Mouse (Mus musculus) liver, embryonic 16.5 days (tissue): ENCODE results near the gene Tpd52l1. TPM values are rescaled to one million over a fixed set of nuclear protein-coding genes. Genes with fewer than 3 reads are reported as not detected.
"Not testable (repeated sequence)": the region's sequence is repeated elsewhere in the genome, so short reads cannot be mapped to it uniquely, and the experiment has no call there.

Experiments
- ATAC-seq: fragments of 200-750 bp; cut with Nextera tagmentation; 2 replicates; pipeline ENCODE4 v1.8.0; 2017; ENCODE audit warnings: low read depth, mild to moderate bottlenecking, moderate number of reproducible peaks, moderate library complexity
- H3K27ac ChIP-seq: fragments of 300-500 bp; sonication (generic); 2 replicates; pipeline ENCODE4 v1.5.1; 2014; ENCODE audit warnings: mild to moderate bottlenecking, low read length
- H3K27me3 ChIP-seq: fragments of 300-500 bp; sonication (generic); 2 replicates; pipeline ENCODE4 v1.6.1; 2014; ENCODE audit warnings: low read depth, low read length, mixed read lengths; ENCODE audit not compliant: control insufficient read depth, insufficient read depth
- H3K36me3 ChIP-seq: fragments of 300-500 bp; sonication (generic); 2 replicates; pipeline ENCODE4 v1.6.1; 2014; ENCODE audit warnings: mild to moderate bottlenecking; ENCODE audit not compliant: control insufficient read depth, insufficient read depth
- H3K4me1 ChIP-seq: fragments of 300-500 bp; sonication (generic); 2 replicates; pipeline ENCODE4 v1.6.1; 2014; ENCODE audit warnings: low read depth, low read length, mixed read lengths; ENCODE audit not compliant: control insufficient read depth
- H3K4me2 ChIP-seq: fragments of 300-500 bp; sonication (generic); 2 replicates; pipeline ENCODE4 v1.6.1; 2014; ENCODE audit warnings: low read depth, low read length, mixed read lengths
- H3K4me3 ChIP-seq: fragments of 300-500 bp; sonication (generic); 2 replicates; pipeline ENCODE4 v1.5.1; 2014; ENCODE audit warnings: low read depth, mild to moderate bottlenecking, low read length
- H3K9ac ChIP-seq: fragments of 300-500 bp; sonication (generic); 2 replicates; pipeline ENCODE4 v1.6.1; 2014; ENCODE audit warnings: low read depth, low read length
- H3K9me3 ChIP-seq: fragments of 300-500 bp; sonication (generic); replicated peaks from 2 replicates; pipeline ENCODE4 v1.6.1; 2016; ENCODE audit warnings: low read length; ENCODE audit not compliant: control insufficient read depth
- WGBS: fragments of 180-500 bp; shearing (Covaris S2); extraction: QIAGEN DNeasy Blood & Tissue Kit; methylation state at CpG from one replicate; pipeline ENCODE4 v1.1.7; 2014; ENCODE audit not compliant: insufficient replicate concordance; 5-methylcytosine and 5-hydroxymethylcytosine counted together
- polyA plus RNA-seq: library from polyadenylated mRNA; unstranded; fragments of >200 nt; fragmentation: Nextera tagmentation; extraction: Ambion mirVana; gene quantifications from 2 replicates; pipeline ENCODE4 v1.2.1, GENCODE M21; 2015

Tpd52l1 gene
- polyA plus RNA-seq, 1 experiment from 2014 or later = 0.96 TPM

DNA sequence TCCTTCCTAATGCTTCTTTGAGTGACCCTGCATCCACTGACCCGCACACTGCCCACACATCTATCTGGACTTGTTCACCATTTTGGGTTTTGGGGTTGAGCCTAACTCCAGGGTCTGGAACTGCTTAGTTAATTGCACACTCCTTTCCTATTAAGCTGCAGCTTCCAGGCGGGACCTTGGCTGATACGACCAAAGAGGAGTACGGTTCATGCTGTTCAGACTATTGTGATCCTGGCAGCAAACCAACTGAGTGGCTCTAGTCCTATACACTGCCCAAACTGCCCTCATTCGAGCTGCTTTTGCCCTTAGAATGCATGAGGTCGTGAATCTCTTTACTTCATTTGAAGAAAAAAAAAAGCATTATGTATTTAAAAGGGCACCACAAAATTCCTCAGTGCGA lies 1.6 kb downstream of the Tpd52l1 start:
- H3K4me1 ChIP-seq = no peaks in the 10 kb centered on the region
- no peaks in the 10 kb centered on the region for H3K36me3 ChIP-seq
- no peak overlapping the region for H3K27ac ChIP-seq
- no peak overlapping the region for H3K4me2 ChIP-seq
- no peak for ATAC-seq
- no peaks in the 10 kb centered on the region for H3K9me3 ChIP-seq
- WGBS = 66% methylated on average over 7 of the region's 7 CpGs
- H3K9ac ChIP-seq = no peak overlapping the region
- peaks cover 4% of the 10 kb centered on the region; the same call in 1 of the 2 replicates for H3K27me3 ChIP-seq
- no peak overlapping the region for H3K4me3 ChIP-seq

DNA sequence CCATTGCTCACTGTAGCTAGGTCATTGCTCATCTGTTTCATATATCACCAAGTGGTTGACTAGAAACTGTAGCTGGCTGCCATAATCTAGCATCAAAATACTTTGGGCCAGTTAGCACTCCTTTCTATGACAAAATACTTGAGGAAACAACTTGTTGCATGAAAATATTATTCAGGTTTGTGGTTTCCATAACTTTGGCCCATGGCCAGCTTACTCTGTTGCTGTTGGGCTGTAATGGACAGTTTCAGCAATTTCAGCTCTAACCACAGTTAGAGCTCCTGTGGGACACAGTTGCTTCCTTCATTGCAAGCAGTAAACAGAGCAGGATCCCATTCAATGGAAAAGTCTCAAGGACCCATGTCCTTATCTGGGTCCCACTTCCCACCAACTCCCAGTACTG lies 4.3 kb downstream of the Tpd52l1 start:
- no peaks in the 10 kb centered on the region for H3K36me3 ChIP-seq

GRCm38 (mm10) chr10:31436047-31436446 lies 9.7 kb downstream of the Tpd52l1 start:
- Histone ChIP-seq H3K4me2 (no peak overlapping the region), H3K36me3 (no peaks in the 10 kb centered on the region), H3K4me1 (no peaks in the 10 kb centered on the region), H3K9me3 (no peaks in the 10 kb centered on the region), H3K27me3 (no peaks in the 10 kb centered on the region), H3K9ac (no peak overlapping the region), H3K4me3 (no peak overlapping the region), H3K27ac (no peak overlapping the region)
- no peak for ATAC-seq
- WGBS = 59% methylated on average over 4 of the region's 4 CpGs

More for the DNA sequence above, 4.3 kb downstream of the Tpd52l1 start:
- Histone ChIP-seq H3K4me3 (no peak overlapping the region), H3K4me2 (no peak overlapping the region), H3K9me3 (no peaks in the 10 kb centered on the region), H3K9ac (no peak overlapping the region), H3K27me3 (peaks cover 4% of the 10 kb centered on the region; the same call in 1 of the 2 replicates), H3K27ac (no peak overlapping the region), H3K4me1 (no peaks in the 10 kb centered on the region)
- no peak for ATAC-seq

DNA sequence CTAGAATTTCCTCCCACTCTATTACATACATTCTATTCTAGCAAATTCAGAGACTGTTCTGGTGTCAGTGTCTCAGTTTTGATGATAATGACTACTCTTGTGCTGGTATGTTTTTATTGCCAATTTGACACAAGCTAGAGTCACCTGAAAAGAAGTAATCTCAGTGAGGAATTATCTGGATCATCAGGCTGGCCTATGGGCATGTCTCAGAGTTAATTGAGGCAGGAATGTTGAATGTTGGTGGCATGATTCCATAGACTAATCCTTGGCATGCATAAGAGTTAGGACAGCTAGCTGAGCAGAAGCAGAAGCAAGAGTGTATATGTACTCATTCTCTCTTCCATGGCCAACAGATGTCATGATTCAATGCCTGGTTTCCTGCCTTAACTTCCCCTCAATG lies 27.8 kb downstream of the Tpd52l1 start:
- Histone ChIP-seq H3K27ac (no peak overlapping the region), H3K4me2 (no peak overlapping the region), H3K27me3 (no peaks in the 10 kb centered on the region), H3K4me3 (no peak overlapping the region), H3K9ac (no peak overlapping the region), H3K4me1 (no peaks in the 10 kb centered on the region), H3K36me3 (no peaks in the 10 kb centered on the region), H3K9me3 (no peaks in the 10 kb centered on the region)
- no peak for ATAC-seq

- Histone ChIP-seq H3K9me3 (no peaks in the 10 kb centered on the region), H3K4me2 (no peak overlapping the region), H3K9ac (no peak overlapping the region), H3K36me3 (no peaks in the 10 kb centered on the region), H3K4me3 (no peak overlapping the region), H3K27me3 (no peaks in the 10 kb centered on the region), H3K27ac (no peak overlapping the region), H3K4me1 (no peaks in the 10 kb centered on the region)
- ATAC-seq = no peak
- 30% methylated on average over 1 of the region's 1 CpGs for WGBS
Observed at GRCm38 (mm10) chr10:31392990-31393389, 52.8 kb downstream of the Tpd52l1 start.

DNA sequence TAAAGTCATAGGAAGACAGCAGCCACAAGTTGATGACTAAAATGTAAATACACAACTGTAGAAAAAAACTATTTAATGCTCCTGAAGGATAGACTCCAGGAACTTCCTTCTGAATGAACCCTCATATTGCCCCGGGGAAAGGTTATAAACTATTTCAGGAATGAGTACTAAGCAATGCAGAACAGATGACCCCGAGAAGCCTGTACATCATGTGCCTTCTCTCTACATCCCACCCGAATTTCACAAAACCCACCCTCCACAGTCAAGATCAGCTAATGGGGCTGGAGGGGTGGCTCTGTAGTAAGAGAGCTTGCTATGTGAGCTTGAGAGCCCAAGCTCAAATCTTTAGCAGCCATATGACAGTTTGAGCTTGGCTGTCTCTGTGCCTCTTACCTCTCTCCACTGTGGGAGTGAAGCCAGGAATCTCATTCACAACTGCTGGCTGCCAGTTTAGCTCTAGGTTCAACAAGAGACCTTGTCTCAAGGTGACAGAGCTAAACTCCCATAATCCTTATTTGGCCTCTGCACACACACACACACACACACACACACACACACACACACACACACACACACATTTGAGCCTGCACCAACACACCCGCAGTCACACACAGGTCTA lies 54.9 kb downstream of the Tpd52l1 start:
- no peak for ATAC-seq
- 67% methylated on average over 4 of the region's 4 CpGs for WGBS

GRCm38 (mm10) chr10:31388566-31388965 lies 57.2 kb downstream of the Tpd52l1 start:
- not testable (repeated sequence) for H3K36me3 ChIP-seq, H3K9ac ChIP-seq, H3K4me3 ChIP-seq, H3K9me3 ChIP-seq, H3K4me2 ChIP-seq, H3K27ac ChIP-seq, H3K4me1 ChIP-seq, H3K27me3 ChIP-seq
- peak; percentile 66 for ATAC-seq
- 54% methylated on average over 1 of the region's 1 CpGs for WGBS

More for the DNA sequence above, 54.9 kb downstream of the Tpd52l1 start:
- Histone ChIP-seq H3K4me3 (no peak overlapping the region), H3K27me3 (no peaks in the 10 kb centered on the region), H3K27ac (no peak overlapping the region), H3K9ac (no peak overlapping the region), H3K36me3 (no peaks in the 10 kb centered on the region), H3K4me1 (no peaks in the 10 kb centered on the region), H3K9me3 (no peaks in the 10 kb centered on the region), H3K4me2 (no peak overlapping the region)

GRCm38 (mm10) chr10:31370200-31370599 lies 75.6 kb downstream of the Tpd52l1 start:
- H3K4me2 ChIP-seq, H3K27ac ChIP-seq, H3K36me3 ChIP-seq, H3K4me3 ChIP-seq, ATAC-seq, H3K9me3 ChIP-seq, H3K9ac ChIP-seq, H3K27me3 ChIP-seq, H3K4me1 ChIP-seq: not testable (repeated sequence)
- WGBS = 25% methylated on average over 4 of the region's 5 CpGs

DNA sequence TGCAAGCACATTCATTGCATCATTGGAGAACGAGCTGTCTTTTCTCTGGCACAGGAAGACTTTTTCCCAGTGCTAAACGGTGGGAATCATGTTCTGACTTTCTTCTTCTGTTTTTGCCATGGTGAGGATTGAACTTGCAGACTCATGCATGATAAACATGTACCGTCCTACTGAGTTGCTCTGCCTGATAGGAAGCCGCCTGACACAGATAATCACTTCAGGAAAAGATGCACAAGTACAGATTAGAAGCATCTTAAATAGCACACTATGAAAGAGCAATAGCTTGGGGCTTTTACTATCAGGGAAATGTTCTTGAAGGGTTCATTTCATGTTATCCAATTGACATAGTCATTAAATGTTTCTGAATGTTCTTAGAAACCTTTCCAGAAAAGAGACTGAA lies 86.0 kb downstream of the Tpd52l1 start:
- 31% methylated on average over 4 of the region's 4 CpGs for WGBS
- no peak for ATAC-seq

More for the DNA sequence above, 86.0 kb downstream of the Tpd52l1 start:
- Histone ChIP-seq H3K36me3 (no peaks in the 10 kb centered on the region), H3K4me3 (no peak overlapping the region), H3K27ac (no peak overlapping the region), H3K9me3 (no peaks in the 10 kb centered on the region), H3K9ac (no peak overlapping the region), H3K4me1 (no peaks in the 10 kb centered on the region), H3K27me3 (no peaks in the 10 kb centered on the region), H3K4me2 (no peak overlapping the region)
